Mouse (Mus musculus) neural tube, embryonic 14.5 days (tissue): Measurements from ENCODE around the gene C1qtnf5. TPM values are rescaled to one million over a fixed set of nuclear protein-coding genes. Genes with fewer than 3 reads are reported as not detected.

Experiments
- ATAC-seq: fragments of 200-750 bp; cut with Nextera tagmentation; 2 replicates; pipeline ENCODE4 v1.8.0; 2017; ENCODE audit warnings: low read depth, mild to moderate bottlenecking, moderate TSS enrichment, moderate library complexity
- H3K27ac ChIP-seq: fragments of 300-500 bp; sonication (generic); 2 replicates; pipeline ENCODE4 v1.5.1; 2014; ENCODE audit warnings: low read depth, mild to moderate bottlenecking, control low read depth, low read length, moderate library complexity, mixed read lengths
- H3K27me3 ChIP-seq: fragments of 300-500 bp; sonication (generic); 2 replicates; pipeline ENCODE4 v1.6.1; 2014; ENCODE audit warnings: low read length; ENCODE audit not compliant: control insufficient read depth, insufficient read depth
- H3K36me3 ChIP-seq: fragments of 300-500 bp; sonication (generic); 2 replicates; pipeline ENCODE4 v1.6.1; 2014; ENCODE audit warnings: low read length, mixed read lengths; ENCODE audit not compliant: control insufficient read depth, insufficient read depth
- H3K4me1 ChIP-seq: fragments of 300-500 bp; sonication (generic); 2 replicates; pipeline ENCODE4 v1.6.1; 2014; ENCODE audit warnings: low read length; ENCODE audit not compliant: control insufficient read depth, insufficient read depth
- H3K4me2 ChIP-seq: fragments of 300-500 bp; sonication (generic); 2 replicates; pipeline ENCODE4 v1.6.1; 2014; ENCODE audit warnings: mild to moderate bottlenecking, low read depth, low read length, control low read depth
- H3K4me3 ChIP-seq: fragments of 300-500 bp; sonication (generic); 2 replicates; pipeline ENCODE4 v1.5.1; 2014; ENCODE audit warnings: low read depth, low read length, control low read depth, mixed read lengths
- H3K9ac ChIP-seq: fragments of 300-500 bp; sonication (generic); replicated peaks from 2 replicates; pipeline ENCODE4 v1.6.1; 2014; ENCODE audit warnings: low read depth, mild to moderate bottlenecking, control low read depth, low read length, mixed read lengths
- H3K9me3 ChIP-seq: fragments of 300-500 bp; sonication (generic); 2 replicates; pipeline ENCODE4 v1.6.1; 2016; ENCODE audit warnings: low read length; ENCODE audit not compliant: control insufficient read depth
- WGBS: fragments of 180-500 bp; shearing (Covaris S2); extraction: QIAGEN DNeasy Blood & Tissue Kit; methylation state at CpG from one replicate; pipeline ENCODE4 v1.1.7; 2014; 5-methylcytosine and 5-hydroxymethylcytosine counted together
- polyA plus RNA-seq: library from polyadenylated mRNA; unstranded; fragments of >200 nt; fragmentation: Nextera tagmentation; extraction: Ambion mirVana; gene quantifications from 2 replicates; pipeline ENCODE4 v1.2.1, GENCODE M21; 2014

C1qtnf5 gene
- polyA plus RNA-seq, 1 experiment from 2014 or later: 8.0 TPM

- no peak overlapping the region for H3K4me2 ChIP-seq
- H3K9ac ChIP-seq: no peak overlapping the region
- H3K4me3 ChIP-seq: no peak overlapping the region
- no peak overlapping the region for H3K27ac ChIP-seq
- H3K9me3 ChIP-seq: no peaks in the 10 kb centered on the region
- H3K36me3 ChIP-seq: no peaks in the 10 kb centered on the region
- H3K27me3 ChIP-seq: no peaks in the 10 kb centered on the region
- WGBS: 59% methylated on average over 5 of the region's 5 CpGs
- no peak for ATAC-seq
- peaks cover 3% of the 10 kb centered on the region for H3K4me1 ChIP-seq
These were observed 18.0 kb downstream of the C1qtnf5 start for GRCm38 (mm10) chr9:44125026-44125425.

GRCm38 (mm10) chr9:44125546-44126428 is 18.7 kb downstream of the C1qtnf5 start:
- WGBS: 30% methylated on average over 18 of the region's 18 CpGs
- Histone ChIP-seq H3K9me3 (no peaks in the 10 kb centered on the region), H3K4me3 (no peak overlapping the region), H3K9ac (no peak overlapping the region), H3K4me1 (peaks cover 7% of the 10 kb centered on the region), H3K27me3 (no peaks in the 10 kb centered on the region), H3K4me2 (0 out of 2 replicates have a peak overlapping the region, but pooled peaks have one; percentile 14), H3K36me3 (no peaks in the 10 kb centered on the region), H3K27ac (no peak overlapping the region)
- ATAC-seq: peak; percentile 67

- H3K36me3 ChIP-seq: no peaks in the 10 kb centered on the region
- H3K4me3 ChIP-seq: no peak overlapping the region
- ATAC-seq: no peak
- H3K9ac ChIP-seq: no peak overlapping the region
- no peaks in the 10 kb centered on the region for H3K9me3 ChIP-seq
- no peak overlapping the region for H3K27ac ChIP-seq
- H3K4me1 ChIP-seq: peaks cover 7% of the 10 kb centered on the region
- no peak overlapping the region for H3K4me2 ChIP-seq
- 90% methylated on average over 3 of the region's 3 CpGs for WGBS
- H3K27me3 ChIP-seq: 0 out of 2 replicates have a peak, but pooled peaks cover 3% of the 10 kb centered on the region
These were observed 19.7 kb downstream of the C1qtnf5 start for GRCm38 (mm10) chr9:44126746-44127145.

- Histone ChIP-seq H3K4me2 (no peak overlapping the region), H3K9ac (no peak overlapping the region), H3K9me3 (no peaks in the 10 kb centered on the region), H3K4me3 (no peak overlapping the region), H3K36me3 (no peaks in the 10 kb centered on the region), H3K27ac (no peak overlapping the region), H3K4me1 (peaks cover 7% of the 10 kb centered on the region), H3K27me3 (peaks cover 5% of the 10 kb centered on the region; the same call in 1 of the 2 replicates)
- ATAC-seq: no peak
- 55% methylated on average over 3 of the region's 3 CpGs for WGBS
These were observed 20.3 kb downstream of the C1qtnf5 start for GRCm38 (mm10) chr9:44127351-44127801.

- peaks cover 18% of the 10 kb centered on the region for H3K27me3 ChIP-seq
- no peak overlapping the region; the same call in 1 of the 2 replicates for H3K27ac ChIP-seq
These were observed 22.6 kb downstream of the C1qtnf5 start for GRCm38 (mm10) chr9:44129633-44130032.

GRCm38 (mm10) chr9:44130034-44130433 is 23.0 kb downstream of the C1qtnf5 start:
- H3K4me1 ChIP-seq: peaks cover 16% of the 10 kb centered on the region
- 1% methylated on average over 27 of the region's 27 CpGs for WGBS
- H3K4me3 ChIP-seq: peak overlapping the region; percentile 23
- no peaks in the 10 kb centered on the region for H3K9me3 ChIP-seq
- peak overlapping the region; percentile 53 for H3K4me2 ChIP-seq
- H3K36me3 ChIP-seq: no peaks in the 10 kb centered on the region
- H3K9ac ChIP-seq: peak overlapping the region; percentile 46
- ATAC-seq: peak; percentile 12; the same call in 1 of the 2 replicates
- H3K27me3 ChIP-seq: peaks cover 22% of the 10 kb centered on the region
- no peak overlapping the region; the same call in none of the 2 replicates for H3K27ac ChIP-seq

More at GRCm38 (mm10) chr9:44129633-44130032, 22.6 kb downstream of the C1qtnf5 start:
- H3K4me2 ChIP-seq: peak overlapping the region; percentile 53
- peak overlapping the region; percentile 46 for H3K9ac ChIP-seq
- WGBS: 11% methylated on average over 9 of the region's 9 CpGs
- H3K9me3 ChIP-seq: no peaks in the 10 kb centered on the region
- ATAC-seq: no peak
- peaks cover 12% of the 10 kb centered on the region for H3K4me1 ChIP-seq
- no peaks in the 10 kb centered on the region for H3K36me3 ChIP-seq
- H3K4me3 ChIP-seq: peak overlapping the region; percentile 23

GRCm38 (mm10) chr9:44130581-44131275 is 23.7 kb downstream of the C1qtnf5 start:
- peak overlapping the region; percentile 34 for H3K27ac ChIP-seq
- no peaks in the 10 kb centered on the region for H3K36me3 ChIP-seq
- H3K4me1 ChIP-seq: peaks cover 19% of the 10 kb centered on the region
- peak overlapping the region; percentile 53 for H3K4me2 ChIP-seq
- H3K9ac ChIP-seq: 0 out of 2 replicates have a peak overlapping the region, but pooled peaks have one; percentile 46
- H3K27me3 ChIP-seq: peaks cover 27% of the 10 kb centered on the region
- ATAC-seq: peak; percentile 11; the same call in 1 of the 2 replicates
- H3K4me3 ChIP-seq: no peak overlapping the region
- 16% methylated on average over 19 of the region's 19 CpGs for whole genome bisulfite sequencing
- H3K9me3 ChIP-seq: no peaks in the 10 kb centered on the region

- no peaks in the 10 kb centered on the region for H3K36me3 ChIP-seq
- peaks cover 19% of the 10 kb centered on the region for H3K4me1 ChIP-seq
- H3K9ac ChIP-seq: no peak overlapping the region
- peak overlapping the region; percentile 34; the same call in 1 of the 2 replicates for H3K27ac ChIP-seq
- WGBS: 45% methylated on average over 7 of the region's 7 CpGs
- H3K4me3 ChIP-seq: no peak overlapping the region
- no peaks in the 10 kb centered on the region for H3K9me3 ChIP-seq
- peak overlapping the region; percentile 6; the same call in 1 of the 2 replicates for H3K4me2 ChIP-seq
- peaks cover 29% of the 10 kb centered on the region for H3K27me3 ChIP-seq
- no peak for ATAC-seq
These were observed 24.2 kb downstream of the C1qtnf5 start for GRCm38 (mm10) chr9:44131276-44131590.
